Mouse (Mus musculus) gastrocnemius, postnatal 4 days (tissue): ENCODE measurements at regions not wholly inside any gene's neighbourhood (a gene's known extent, or its start where the extent isn't known, plus 50 kb on each side); places are given as distances from the start of the nearest gene placed in this dataset.

ENCODE experiments used
- DNase-seq, 2 experiments: peaks; one replicate each; pipeline ENCODE4 v3.0.0; 2021 to 2022; ENCODE audit warnings: low spot score in 2 of 2, mixed read lengths in 2 of 2

GRCm38 (mm10) chr17:14501341-14501740 is 192.7 kb downstream of the Thbs2 start:
- no peak for DNase-seq

GRCm38 (mm10) chr17:14497086-14497485 is 196.9 kb downstream of the Thbs2 start:
- DNase-seq: no peak

- no peak for DNase-seq
Observed at GRCm38 (mm10) chr17:14493751-14494320, 200.2 kb downstream of the Thbs2 start.

GRCm38 (mm10) chr17:14492936-14493335 is 201.1 kb downstream of the Thbs2 start:
- DNase-seq: no peak

- no peak for DNase-seq
Observed at GRCm38 (mm10) chr17:14481746-14482145, 202.4 kb downstream of the Smoc2 start.

GRCm38 (mm10) chr17:14478938-14479505 is 199.7 kb downstream of the Smoc2 start:
- no peak for DNase-seq

- no peak for DNase-seq
Observed at GRCm38 (mm10) chr17:14476707-14477106, 197.4 kb downstream of the Smoc2 start.

GRCm38 (mm10) chr17:14475778-14476647 is 196.7 kb downstream of the Smoc2 start:
- DNase-seq: no peak

- DNase-seq: no peak
Observed at GRCm38 (mm10) chr17:14475277-14475676, 196.0 kb downstream of the Smoc2 start.

- no peak for DNase-seq
Observed at GRCm38 (mm10) chr17:14468754-14469488, 189.6 kb downstream of the Smoc2 start.

- no peak for DNase-seq
Observed at GRCm38 (mm10) chr17:14455251-14455743, 176.0 kb downstream of the Smoc2 start.
